Mouse (Mus musculus): Measurements from ENCODE around the gene Sptbn1. TPM values are rescaled to one million over a fixed set of nuclear protein-coding genes. Genes with fewer than 3 reads are reported as not detected.

Sptbn1 gene
- polyA plus RNA-seq, 1 experiment from 2014 or later = 185 TPM

- Histone ChIP-seq H3K36me3 (ENCODE audit: control insufficient read depth, insufficient read depth, low read length) (peaks cover 43% of the 10 kb centered on the region), H3K4me1 (ENCODE audit: control insufficient read depth, insufficient read depth, low read length) (no peaks in the 10 kb centered on the region), H3K27me3 (ENCODE audit: control insufficient read depth, insufficient read depth, low read depth, low read length) (no peaks in the 10 kb centered on the region), H3K4me2 (ENCODE audit: low read length) (no peak overlapping the region), H3K9ac (ENCODE audit: low read depth, low read length) (no peak overlapping the region), H3K27ac (ENCODE audit: low read length) (no peak overlapping the region), H3K4me3 (ENCODE audit: low read depth, low read length) (no peak overlapping the region), H3K9me3 (replicated peaks; ENCODE audit: control insufficient read depth, low read length, poor library complexity, severe bottlenecking) (no peaks in the 10 kb centered on the region)
- 85% methylated on average over 1 of the region's 1 CpGs for WGBS
- ATAC-seq = no peak
These were observed 120.1 kb downstream of the Sptbn1 start for GRCm38 (mm10) chr11:30147882-30148281.

- Histone ChIP-seq H3K4me3 (ENCODE audit: low read depth, low read length) (no peak overlapping the region), H3K27ac (ENCODE audit: low read length) (no peak overlapping the region), H3K4me2 (ENCODE audit: low read length) (no peak overlapping the region), H3K27me3 (ENCODE audit: control insufficient read depth, insufficient read depth, low read depth, low read length) (no peaks in the 10 kb centered on the region), H3K9me3 (replicated peaks; ENCODE audit: control insufficient read depth, low read length, poor library complexity, severe bottlenecking) (no peaks in the 10 kb centered on the region), H3K4me1 (ENCODE audit: control insufficient read depth, insufficient read depth, low read length) (no peaks in the 10 kb centered on the region), H3K36me3 (ENCODE audit: control insufficient read depth, insufficient read depth, low read length) (peaks cover 47% of the 10 kb centered on the region), H3K9ac (ENCODE audit: low read depth, low read length) (no peak overlapping the region)
- no peak for ATAC-seq
- 90% methylated on average over 6 of the region's 6 CpGs for WGBS
These were observed 124.9 kb downstream of the Sptbn1 start for GRCm38 (mm10) chr11:30143090-30143489.

GRCm38 (mm10) chr11:30139165-30139826 lies 128.7 kb downstream of the Sptbn1 start:
- H3K27ac ChIP-seq (ENCODE audit: low read length) = no peak overlapping the region

GRCm38 (mm10) chr11:30137081-30137480 lies 130.9 kb downstream of the Sptbn1 start:
- H3K27me3 ChIP-seq (ENCODE audit: control insufficient read depth, insufficient read depth, low read depth, low read length) = no peaks in the 10 kb centered on the region
- H3K27ac ChIP-seq (ENCODE audit: low read length) = no peak overlapping the region
- 96% methylated on average over 12 of the region's 12 CpGs for WGBS
- no peaks in the 10 kb centered on the region for H3K9me3 ChIP-seq (replicated peaks; ENCODE audit: control insufficient read depth, low read length, poor library complexity, severe bottlenecking)
- H3K4me3 ChIP-seq (ENCODE audit: low read depth, low read length) = no peak overlapping the region
- no peaks in the 10 kb centered on the region for H3K4me1 ChIP-seq (ENCODE audit: control insufficient read depth, insufficient read depth, low read length)
- no peak overlapping the region for H3K4me2 ChIP-seq (ENCODE audit: low read length)
- H3K9ac ChIP-seq (ENCODE audit: low read depth, low read length) = no peak overlapping the region
- H3K36me3 ChIP-seq (ENCODE audit: control insufficient read depth, insufficient read depth, low read length) = peaks cover 60% of the 10 kb centered on the region
- no peak for ATAC-seq

More at GRCm38 (mm10) chr11:30139165-30139826, 128.7 kb downstream of the Sptbn1 start:
- WGBS = 92% methylated on average over 17 of the region's 17 CpGs
- no peak overlapping the region for H3K4me2 ChIP-seq (ENCODE audit: low read length)
- no peak for ATAC-seq
- no peak overlapping the region for H3K4me3 ChIP-seq (ENCODE audit: low read depth, low read length)
- H3K9ac ChIP-seq (ENCODE audit: low read depth, low read length) = no peak overlapping the region
- peaks cover 68% of the 10 kb centered on the region for H3K36me3 ChIP-seq (ENCODE audit: control insufficient read depth, insufficient read depth, low read length)
- no peaks in the 10 kb centered on the region for H3K27me3 ChIP-seq (ENCODE audit: control insufficient read depth, insufficient read depth, low read depth, low read length)
- no peaks in the 10 kb centered on the region for H3K9me3 ChIP-seq (replicated peaks; ENCODE audit: control insufficient read depth, low read length, poor library complexity, severe bottlenecking)
- H3K4me1 ChIP-seq (ENCODE audit: control insufficient read depth, insufficient read depth, low read length) = no peaks in the 10 kb centered on the region

GRCm38 (mm10) chr11:30134058-30134457 lies 133.9 kb downstream of the Sptbn1 start:
- Histone ChIP-seq H3K4me1 (ENCODE audit: control insufficient read depth, insufficient read depth, low read length) (no peaks in the 10 kb centered on the region), H3K27ac (ENCODE audit: low read length) (no peak overlapping the region), H3K4me3 (ENCODE audit: low read depth, low read length) (no peak overlapping the region), H3K9me3 (replicated peaks; ENCODE audit: control insufficient read depth, low read length, poor library complexity, severe bottlenecking) (no peaks in the 10 kb centered on the region), H3K36me3 (ENCODE audit: control insufficient read depth, insufficient read depth, low read length) (peaks cover 65% of the 10 kb centered on the region), H3K27me3 (ENCODE audit: control insufficient read depth, insufficient read depth, low read depth, low read length) (no peaks in the 10 kb centered on the region), H3K4me2 (ENCODE audit: low read length) (no peak overlapping the region), H3K9ac (ENCODE audit: low read depth, low read length) (no peak overlapping the region)
- ATAC-seq = no peak
- WGBS = 74% methylated on average over 1 of the region's 1 CpGs

- H3K4me2 ChIP-seq (ENCODE audit: low read length) = no peak overlapping the region
- H3K36me3 ChIP-seq (ENCODE audit: control insufficient read depth, insufficient read depth, low read length) = peaks cover 60% of the 10 kb centered on the region
These were observed 135.4 kb downstream of the Sptbn1 start for GRCm38 (mm10) chr11:30132581-30132980.

GRCm38 (mm10) chr11:30131640-30132039 lies 136.3 kb downstream of the Sptbn1 start:
- H3K4me3 ChIP-seq (ENCODE audit: low read depth, low read length) = no peak overlapping the region
- 77% methylated on average over 4 of the region's 4 CpGs for WGBS
- no peaks in the 10 kb centered on the region for H3K9me3 ChIP-seq (replicated peaks; ENCODE audit: control insufficient read depth, low read length, poor library complexity, severe bottlenecking)
- no peak overlapping the region for H3K4me2 ChIP-seq (ENCODE audit: low read length)
- no peaks in the 10 kb centered on the region for H3K4me1 ChIP-seq (ENCODE audit: control insufficient read depth, insufficient read depth, low read length)
- H3K27ac ChIP-seq (ENCODE audit: low read length) = no peak overlapping the region
- H3K27me3 ChIP-seq (ENCODE audit: control insufficient read depth, insufficient read depth, low read depth, low read length) = no peaks in the 10 kb centered on the region
- H3K36me3 ChIP-seq (ENCODE audit: control insufficient read depth, insufficient read depth, low read length) = peaks cover 55% of the 10 kb centered on the region
- no peak for ATAC-seq
- no peak overlapping the region for H3K9ac ChIP-seq (ENCODE audit: low read depth, low read length)

More at GRCm38 (mm10) chr11:30132581-30132980, 135.4 kb downstream of the Sptbn1 start:
- WGBS = 94% methylated on average over 6 of the region's 6 CpGs
- Histone ChIP-seq H3K9me3 (replicated peaks; ENCODE audit: control insufficient read depth, low read length, poor library complexity, severe bottlenecking) (no peaks in the 10 kb centered on the region), H3K27ac (ENCODE audit: low read length) (no peak overlapping the region), H3K4me3 (ENCODE audit: low read depth, low read length) (no peak overlapping the region), H3K4me1 (ENCODE audit: control insufficient read depth, insufficient read depth, low read length) (no peaks in the 10 kb centered on the region), H3K27me3 (ENCODE audit: control insufficient read depth, insufficient read depth, low read depth, low read length) (no peaks in the 10 kb centered on the region), H3K9ac (ENCODE audit: low read depth, low read length) (no peak overlapping the region)
- ATAC-seq = no peak

GRCm38 (mm10) chr11:30129339-30129738 lies 138.6 kb downstream of the Sptbn1 start:
- Histone ChIP-seq H3K27me3 (ENCODE audit: control insufficient read depth, insufficient read depth, low read depth, low read length) (no peaks in the 10 kb centered on the region), H3K4me2 (ENCODE audit: low read length) (no peak overlapping the region), H3K36me3 (ENCODE audit: control insufficient read depth, insufficient read depth, low read length) (peaks cover 52% of the 10 kb centered on the region), H3K9ac (ENCODE audit: low read depth, low read length) (no peak overlapping the region), H3K27ac (ENCODE audit: low read length) (no peak overlapping the region), H3K9me3 (replicated peaks; ENCODE audit: control insufficient read depth, low read length, poor library complexity, severe bottlenecking) (no peaks in the 10 kb centered on the region), H3K4me3 (ENCODE audit: low read depth, low read length) (no peak overlapping the region), H3K4me1 (ENCODE audit: control insufficient read depth, insufficient read depth, low read length) (no peaks in the 10 kb centered on the region)
- ATAC-seq = no peak
- WGBS = 94% methylated on average over 7 of the region's 7 CpGs

GRCm38 (mm10) chr11:30126840-30127239 lies 141.1 kb downstream of the Sptbn1 start:
- Histone ChIP-seq H3K4me1 (ENCODE audit: control insufficient read depth, insufficient read depth, low read length) (no peaks in the 10 kb centered on the region), H3K36me3 (ENCODE audit: control insufficient read depth, insufficient read depth, low read length) (peaks cover 62% of the 10 kb centered on the region), H3K27me3 (ENCODE audit: control insufficient read depth, insufficient read depth, low read depth, low read length) (no peaks in the 10 kb centered on the region), H3K9me3 (replicated peaks; ENCODE audit: control insufficient read depth, low read length, poor library complexity, severe bottlenecking) (no peaks in the 10 kb centered on the region), H3K27ac (ENCODE audit: low read length) (no peak overlapping the region), H3K9ac (ENCODE audit: low read depth, low read length) (no peak overlapping the region), H3K4me3 (ENCODE audit: low read depth, low read length) (no peak overlapping the region), H3K4me2 (ENCODE audit: low read length) (no peak overlapping the region)
- no peak for ATAC-seq
- 91% methylated on average over 1 of the region's 1 CpGs for WGBS

Measured in midbrain, embryonic 16.5 days (tissue).